Mouse (Mus musculus): ENCODE results near the gene Aebp2.

DNA sequence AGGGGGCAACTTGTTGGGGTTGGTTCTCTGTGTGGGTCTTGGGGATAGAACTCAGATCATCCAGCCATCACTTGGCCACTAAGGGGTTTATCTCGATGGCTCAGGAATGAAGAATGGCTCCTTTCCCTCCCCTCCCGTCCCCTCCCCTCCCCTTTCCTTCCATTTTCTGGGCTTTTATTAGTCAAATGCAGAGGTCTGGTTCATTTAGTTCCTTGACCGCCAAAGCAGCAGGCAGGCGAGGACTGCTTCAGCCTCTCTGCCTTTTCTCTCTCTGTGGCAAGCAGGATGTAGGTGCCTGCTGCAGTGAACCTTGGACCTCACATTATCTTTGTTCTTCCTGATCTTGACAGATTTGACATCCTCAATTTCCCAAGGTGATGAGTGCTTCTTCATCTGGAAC, 54.6 kb downstream of the Aebp2 start:
- TF ChIP-seq CTCF (IDR thresholded peaks at IDR 0.05; ENCODE audit: low read depth) (no peak), EP300 (IDR thresholded peaks at IDR 0.05; ENCODE audit: low read depth) (no peak)
